Mouse (Mus musculus): ENCODE measurements around the gene Angpt4.

The Angpt4 gene

GRCm38 (mm10) chr2:151963319-151963718 is 52.3 kb downstream of the Angpt4 start:
- no peak for DNase-seq

- no peak for DNase-seq
Measured at GRCm38 (mm10) chr2:151964052-151964451, 53.0 kb downstream of the Angpt4 start.

- DNase-seq = no peak
Measured at GRCm38 (mm10) chr2:151967176-151967750, 56.3 kb downstream of the Angpt4 start.

- DNase-seq = no peak
Measured at GRCm38 (mm10) chr2:151967792-151968191, 56.8 kb downstream of the Angpt4 start.

- DNase-seq = no peak
Measured at GRCm38 (mm10) chr2:151968451-151968850, 57.4 kb downstream of the Angpt4 start.

- no peak for DNase-seq
Measured at GRCm38 (mm10) chr2:151968986-151969385, 58.0 kb downstream of the Angpt4 start.

GRCm38 (mm10) chr2:151969396-151969795 is 58.4 kb downstream of the Angpt4 start:
- DNase-seq = no peak

GRCm38 (mm10) chr2:151970191-151971172 is 59.5 kb downstream of the Angpt4 start:
- DNase-seq = peak; percentile 95 to 96

- DNase-seq = no peak
Measured at GRCm38 (mm10) chr2:151971748-151972147, 60.7 kb downstream of the Angpt4 start.

GRCm38 (mm10) chr2:151972880-151973594 is 62.0 kb downstream of the Angpt4 start:
- DNase-seq = peak; percentile 63 to 78

- peak; percentile 90 to 94 for DNase-seq
Measured at GRCm38 (mm10) chr2:151973595-151974562, 62.9 kb downstream of the Angpt4 start.

GRCm38 (mm10) chr2:151975295-151975694 is 64.3 kb downstream of the Angpt4 start:
- DNase-seq = no peak

- no peak for DNase-seq
Measured at GRCm38 (mm10) chr2:151976067-151976466, 65.1 kb downstream of the Angpt4 start.

- DNase-seq = peak; percentile 38 to 56
Measured at GRCm38 (mm10) chr2:151977689-151978440, 66.9 kb downstream of the Angpt4 start.

GRCm38 (mm10) chr2:151978494-151978893 is 67.5 kb downstream of the Angpt4 start:
- no peak for DNase-seq

- DNase-seq = peak; percentile 94 to 97
Measured at GRCm38 (mm10) chr2:151979470-151980354, 68.7 kb downstream of the Angpt4 start, which contains the start of gene Fam110a. TSS of gene Fam110a (minus strand) at chr2:151980219.

GRCm38 (mm10) chr2:151980355-151980693 is 69.3 kb downstream of the Angpt4 start:
- no peak for DNase-seq

GRCm38 (mm10) chr2:151981268-151981667 is 70.3 kb downstream of the Angpt4 start:
- DNase-seq = no peak

- no peak for DNase-seq
Measured at GRCm38 (mm10) chr2:151982476-151982875, 71.5 kb downstream of the Angpt4 start.

GRCm38 (mm10) chr2:151984019-151984418 is 73.0 kb downstream of the Angpt4 start:
- DNase-seq = no peak

All from lung, adult 18-20 months (tissue).